Mouse (Mus musculus) lung, adult 2 months (tissue): ENCODE data around the gene CT030661.1. TPM values are rescaled to one million over a fixed set of nuclear protein-coding genes. Genes with fewer than 3 reads are reported as not detected.
"Not testable (repeated sequence)": the region's sequence is repeated elsewhere in the genome, so short reads cannot be mapped to it uniquely, and the experiment has no call there.

ENCODE experiments used
- DNase-seq: peaks from one replicate; pipeline ENCODE4 v3.0.0; 2022
- H3K4me1 ChIP-seq: fragments of 200-500 bp; 2 replicates; pipeline ENCODE4 v1.6.1; 2011; ENCODE audit warnings: low read length; ENCODE audit not compliant: control insufficient read depth, insufficient read depth
- H3K4me3 ChIP-seq: fragments of 200-500 bp; replicated peaks from 2 replicates; pipeline ENCODE3; 2011; ENCODE audit warnings: low read depth, mild to moderate bottlenecking, control low read depth, low read length; ENCODE audit errors: extremely low read depth
- CTCF ChIP-seq: fragments of 200-500 bp; IDR thresholded peaks from 2 replicates; pipeline ENCODE4 v1.5.1; 2011; ENCODE audit warnings: mild to moderate bottlenecking, low read length, control low read depth; ENCODE audit not compliant: insufficient read depth
- POLR2A ChIP-seq: fragments of 200-500 bp; IDR thresholded peaks from 2 replicates; pipeline ENCODE4 v1.6.1; 2011; ENCODE audit warnings: low read depth, mild to moderate bottlenecking, control low read depth, low read length, borderline replicate concordance; ENCODE audit errors: extremely low read depth
- WGBS: fragments of 180-500 bp; shearing (Covaris S2); methylation state at CpG from one replicate; pipeline ENCODE4 v1.1.7; 2018; 5-methylcytosine and 5-hydroxymethylcytosine counted together
- polyA plus RNA-seq: library from polyadenylated mRNA; depleted of rRNA; stranded (reverse); fragments of >200 nt; gene quantifications from 2 replicates; pipeline ENCODE4 v1.2.3, GENCODE M21; 2012; rRNA removed

Gene CT030661.1
- 0.57 and 0.86 TPM in 2 replicates for polyA plus RNA-seq

GRCm38 (mm10) chr17:22314730-22315226 lies at the start of gene CT030661.1:
TSS of gene CT030661.1 (minus strand) at chr17:22314837.
- TF ChIP-seq POLR2A: peak; percentile 73

GRCm38 (mm10) chr17:22363895-22364294 lies 49.3 kb upstream of the CT030661.1 start:
- Histone ChIP-seq H3K4me3 (no peak overlapping the region), H3K4me1 (peaks cover 4% of the 10 kb centered on the region; the same call in 1 of the 2 replicates)
- TF ChIP-seq POLR2A (no peak), CTCF (no peak)
- DNase-seq: no peak
- WGBS: 98% methylated on average over 3 of the region's 3 CpGs

More at GRCm38 (mm10) chr17:22314730-22315226, at the start of gene CT030661.1:
- 1% methylated on average over 20 of the region's 20 CpGs for whole genome bisulfite sequencing
- H3K4me1 ChIP-seq: not testable (repeated sequence)
- H3K4me3 ChIP-seq: peak within 1 kb of the TSS; percentile 69
- peak; percentile 80 for DNase-seq

GRCm38 (mm10) chr17:22361101-22361781 lies 46.6 kb upstream of the CT030661.1 start, which contains the start of the genes Zfp944 and Zfp758:
TSS of gene Zfp944 (minus strand) at chr17:22361400.
TSS of gene Zfp758 (plus strand) at chr17:22361453.
- WGBS: under 1% methylated on average over 27 of the region's 43 CpGs
- H3K4me1 ChIP-seq: not testable (repeated sequence)
- TF ChIP-seq POLR2A: 0 out of 2 replicates have a peak, but pooled peaks have one; percentile 15
- peak within 1 kb of the TSS; percentile 76 for H3K4me3 ChIP-seq
- DNase-seq: peak; percentile 73

- no peak for DNase-seq
Observed at GRCm38 (mm10) chr17:22360572-22360971, 45.9 kb upstream of the CT030661.1 start.

GRCm38 (mm10) chr17:22352794-22353193 lies 38.2 kb upstream of the CT030661.1 start:
- DNase-seq: no peak
- TF ChIP-seq CTCF (0 out of 2 replicates have a peak, but pooled peaks have one; percentile 23), POLR2A (no peak)
- Histone ChIP-seq H3K4me1 (no peaks in the 10 kb centered on the region), H3K4me3 (no peak overlapping the region)

More at GRCm38 (mm10) chr17:22360572-22360971, 45.9 kb upstream of the CT030661.1 start:
- 20% methylated on average over 5 of the region's 5 CpGs for WGBS
- Histone ChIP-seq H3K4me3 (no peak overlapping the region), H3K4me1 (peaks cover 4% of the 10 kb centered on the region; the same call in 1 of the 2 replicates)
- no peak for TF ChIP-seq CTCF
- TF ChIP-seq POLR2A: no peak

- not testable (repeated sequence) for DNase-seq
- 9% methylated on average over 2 of the region's 2 CpGs for WGBS
Observed at GRCm38 (mm10) chr17:22315247-22315646, 610 bp upstream of the CT030661.1 start.

GRCm38 (mm10) chr17:22314219-22314618 lies 418 bp downstream of the CT030661.1 start:
- not testable (repeated sequence) for DNase-seq

More at GRCm38 (mm10) chr17:22315247-22315646, 610 bp upstream of the CT030661.1 start:
- H3K4me1 ChIP-seq, H3K4me3 ChIP-seq: not testable (repeated sequence)

More at GRCm38 (mm10) chr17:22314219-22314618, 418 bp downstream of the CT030661.1 start:
- peak overlapping the region; percentile 44 for H3K4me3 ChIP-seq
- WGBS: 0% methylated on average over 3 of the region's 3 CpGs
- H3K4me1 ChIP-seq: not testable (repeated sequence)

Other genes starting within 250 kb of the CT030661.1 start
- gene Zfp947, start 148.6 kb downstream of the CT030661.1 start, polyA plus RNA-seq: 0.09 and 0.21 TPM in 2 replicates
- 0.19 and 0.44 TPM in 2 replicates for gene Zfp994, start 89.2 kb downstream of the CT030661.1 start, polyA plus RNA-seq
- gene Zfp944, start 46.6 kb upstream of the CT030661.1 start, polyA plus RNA-seq: 1.9 and 2.2 TPM in 2 replicates
- gene Zfp758, start 46.6 kb upstream of the CT030661.1 start, polyA plus RNA-seq: 0.80 and 1.1 TPM in 2 replicates
- gene Zfp946, start 109.4 kb upstream of the CT030661.1 start, polyA plus RNA-seq: 2.2 and 2.3 TPM in 2 replicates